Mouse (Mus musculus) megakaryocyte, embryonic 14.5 days (primary cell): ENCODE results near the gene Alk.

Experiments
- FLI1 ChIP-seq: IDR thresholded peaks from 2 replicates; pipeline ENCODE4 v1.6.1; 2012; ENCODE audit warnings: low read length, inconsistent platforms, mixed read lengths
- GATA1 ChIP-seq: IDR thresholded peaks from 3 replicates; pipeline ENCODE4 v1.6.1; 2012; ENCODE audit warnings: mixed read lengths, low read length, inconsistent platforms, borderline replicate concordance

DNA sequence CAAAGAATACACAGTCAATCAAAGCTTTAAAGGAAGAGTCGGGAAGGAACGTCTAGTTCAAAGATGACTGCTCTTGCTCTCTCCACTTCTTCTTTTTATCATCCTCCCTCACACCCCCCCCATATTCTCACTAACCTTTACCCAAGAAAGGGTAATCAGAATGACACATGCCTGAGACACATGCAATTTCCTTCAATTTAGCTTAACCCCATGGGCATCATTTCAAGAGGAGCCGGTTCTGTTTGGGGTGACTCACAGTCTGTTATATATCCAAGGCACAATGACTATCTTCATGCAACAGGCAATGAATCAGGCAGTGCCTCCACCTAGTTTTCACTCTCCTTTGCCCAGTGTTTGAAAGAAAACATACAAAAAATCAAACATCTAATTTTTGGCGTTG is 265.0 kb downstream of the Alk start:
- TF ChIP-seq GATA1 (no peak), FLI1 (no peak)
